Mouse (Mus musculus) G1E (cell line): Measurements from ENCODE around the gene Acer2.

Experiments
- CTCF ChIP-seq: IDR thresholded peaks from 2 replicates; pipeline ENCODE4 v1.5.1; 2012; ENCODE audit warnings: low read depth, low read length, inconsistent platforms, mixed read lengths
- GATA1 ChIP-seq: IDR thresholded peaks from 2 replicates; pipeline ENCODE4 v1.6.1; 2012; ENCODE audit warnings: borderline replicate concordance, low read length, inconsistent platforms, mixed read lengths
- GATA2 ChIP-seq: IDR thresholded peaks from 2 replicates; pipeline ENCODE4 v1.6.1; 2012; ENCODE audit warnings: low read depth, low read length, inconsistent platforms, borderline replicate concordance
- POLR2AphosphoS5 ChIP-seq: IDR thresholded peaks from 2 replicates; pipeline ENCODE4 v1.6.1; 2012; ENCODE audit warnings: low read depth, low read length, inconsistent platforms; ENCODE audit not compliant: insufficient replicate concordance

- TF ChIP-seq CTCF (no peak), GATA1 (no peak), POLR2AphosphoS5 (no peak), GATA2 (no peak)
These were observed at the start of gene Acer2 for GRCm38 (mm10) chr4:86874146-86874847.
